Mouse (Mus musculus) liver, adult 2 months (tissue): ENCODE measurements at regions not wholly inside any gene's neighbourhood (a gene's known extent, or its start where the extent isn't known, plus 50 kb on each side); places are given as distances from the start of the nearest gene placed in this dataset.

Experiments used
- DNase-seq: peaks from one replicate; pipeline ENCODE4 v3.0.0-alpha.2; 2011; ENCODE audit warnings: low read depth, low spot score; ENCODE audit errors: extremely low read depth
- H3K27ac ChIP-seq: fragments of 200-500 bp; replicated peaks from 2 replicates; pipeline ENCODE4 v1.5.1; 2012; ENCODE audit warnings: low read depth, mild to moderate bottlenecking, control low read depth, inconsistent platforms, low read length; ENCODE audit not compliant: insufficient read depth
- H3K27me3 ChIP-seq: fragments of 200-500 bp; 2 replicates; pipeline ENCODE4 v1.6.1; 2012; ENCODE audit warnings: mild to moderate bottlenecking, moderate library complexity, low read length, inconsistent platforms; ENCODE audit not compliant: control insufficient read depth, insufficient read depth
- H3K36me3 ChIP-seq: fragments of 200-500 bp; 2 replicates; pipeline ENCODE4 v1.6.1; 2012; ENCODE audit warnings: low read length, inconsistent platforms; ENCODE audit not compliant: control insufficient read depth, insufficient read depth
- H3K4me1 ChIP-seq: fragments of 200-500 bp; 2 replicates; pipeline ENCODE4 v1.6.1; 2011; ENCODE audit warnings: low read length; ENCODE audit not compliant: control insufficient read depth, insufficient read depth
- H3K4me3 ChIP-seq: fragments of 200-500 bp; 2 replicates; pipeline ENCODE4 v1.5.1; 2011; ENCODE audit warnings: low read depth, mild to moderate bottlenecking, control low read depth, low read length, moderate library complexity; ENCODE audit not compliant: insufficient read depth
- H3K79me2 ChIP-seq: fragments of 200-500 bp; 2 replicates; pipeline ENCODE4 v1.6.1; 2012; ENCODE audit warnings: inconsistent platforms, mild to moderate bottlenecking, low read length, moderate library complexity; ENCODE audit not compliant: control insufficient read depth, insufficient read depth
- H3K9ac ChIP-seq: fragments of 200-500 bp; 2 replicates; pipeline ENCODE4 v1.6.1; 2012; ENCODE audit warnings: low read depth, mild to moderate bottlenecking, control low read depth, inconsistent platforms, low read length
- CTCF ChIP-seq: fragments of 200-500 bp; IDR thresholded peaks from 2 replicates; pipeline ENCODE4 v1.5.1; 2011; ENCODE audit warnings: low read depth, low read length, control low read depth
- POLR2A ChIP-seq: fragments of 200-500 bp; IDR thresholded peaks from 2 replicates; pipeline ENCODE4 v1.6.1; 2011; ENCODE audit warnings: low read length, control low read depth; ENCODE audit not compliant: insufficient read depth; ENCODE audit errors: extremely low read depth
- WGBS: fragments of 180-500 bp; shearing (Covaris S2); methylation state at CpG from one replicate; pipeline ENCODE4 v1.1.7; 2018; 5-methylcytosine and 5-hydroxymethylcytosine counted together

GRCm38 (mm10) chr4:62769469-62770234 lies 195.7 kb upstream of the Zfp618 start:
- 86% methylated on average over 10 of the region's 10 CpGs for WGBS
- H3K9ac ChIP-seq, result no peak overlapping the region

GRCm38 (mm10) chr4:62775005-62775609 lies 190.3 kb upstream of the Zfp618 start:
- Histone ChIP-seq H3K27me3 (no peaks in the 10 kb centered on the region), H3K27ac (no peak overlapping the region), H3K4me3 (no peak overlapping the region), H3K4me1 (peaks cover 24% of the 10 kb centered on the region), H3K79me2 (no peaks in the 10 kb centered on the region), H3K9ac (no peak overlapping the region), H3K36me3 (no peaks in the 10 kb centered on the region)
- DNase-seq, result no peak
- 84% methylated on average over 10 of the region's 10 CpGs for WGBS
- TF ChIP-seq POLR2A (no peak), CTCF (no peak)

More at GRCm38 (mm10) chr4:62769469-62770234, 195.7 kb upstream of the Zfp618 start:
- no peaks in the 10 kb centered on the region for H3K4me1 ChIP-seq
- H3K4me3 ChIP-seq, result no peak overlapping the region
- no peaks in the 10 kb centered on the region for H3K27me3 ChIP-seq
- no peaks in the 10 kb centered on the region for H3K79me2 ChIP-seq
- DNase-seq, result no peak
- H3K27ac ChIP-seq, result no peak overlapping the region
- no peak for TF ChIP-seq POLR2A
- no peak for TF ChIP-seq CTCF
- no peaks in the 10 kb centered on the region for H3K36me3 ChIP-seq

- WGBS, result 20% methylated on average over 9 of the region's 9 CpGs
- H3K36me3 ChIP-seq, result no peaks in the 10 kb centered on the region
- H3K27ac ChIP-seq, result peak overlapping the region; percentile 92
- peaks cover 24% of the 10 kb centered on the region for H3K4me1 ChIP-seq
- peak; percentile 92 for DNase-seq
- no peak overlapping the region for H3K9ac ChIP-seq
- no peak overlapping the region for H3K4me3 ChIP-seq
- no peak for TF ChIP-seq POLR2A
- no peak for TF ChIP-seq CTCF
- H3K79me2 ChIP-seq, result no peaks in the 10 kb centered on the region
- H3K27me3 ChIP-seq, result no peaks in the 10 kb centered on the region
These were observed 188.5 kb upstream of the Zfp618 start for GRCm38 (mm10) chr4:62776881-62777280.

- 35% methylated on average over 7 of the region's 7 CpGs for WGBS
- no peaks in the 10 kb centered on the region for H3K27me3 ChIP-seq
- peak; percentile 73 for DNase-seq
- TF ChIP-seq POLR2A (no peak), CTCF (no peak)
- H3K79me2 ChIP-seq, result no peaks in the 10 kb centered on the region
- H3K4me3 ChIP-seq, result no peak overlapping the region
- H3K36me3 ChIP-seq, result no peaks in the 10 kb centered on the region
- peak overlapping the region; percentile 92 for H3K27ac ChIP-seq
- peaks cover 24% of the 10 kb centered on the region for H3K4me1 ChIP-seq
- H3K9ac ChIP-seq, result no peak overlapping the region; the same call in 1 of the 2 replicates
These were observed 187.9 kb upstream of the Zfp618 start for GRCm38 (mm10) chr4:62777436-62777835.

- Histone ChIP-seq H3K79me2 (no peaks in the 10 kb centered on the region), H3K4me3 (no peak overlapping the region), H3K36me3 (no peaks in the 10 kb centered on the region), H3K27me3 (no peaks in the 10 kb centered on the region), H3K27ac (no peak overlapping the region; the same call in 1 of the 2 replicates), H3K4me1 (peaks cover 24% of the 10 kb centered on the region), H3K9ac (no peak overlapping the region)
- TF ChIP-seq POLR2A (no peak), CTCF (no peak)
- WGBS, result 12% methylated on average over 5 of the region's 5 CpGs
- peak; percentile 92 for DNase-seq
These were observed 186.8 kb upstream of the Zfp618 start for GRCm38 (mm10) chr4:62778621-62779020.

GRCm38 (mm10) chr4:62780409-62780808 lies 185.0 kb upstream of the Zfp618 start:
- TF ChIP-seq POLR2A, result no peak
- peak; percentile 92 for TF ChIP-seq CTCF
- Histone ChIP-seq H3K36me3 (no peaks in the 10 kb centered on the region), H3K4me3 (peak overlapping the region; percentile 24; the same call in 1 of the 2 replicates), H3K4me1 (peaks cover 24% of the 10 kb centered on the region), H3K27me3 (no peaks in the 10 kb centered on the region), H3K79me2 (no peaks in the 10 kb centered on the region), H3K9ac (0 out of 2 replicates have a peak overlapping the region, but pooled peaks have one; percentile 6), H3K27ac (no peak overlapping the region)
- WGBS, result 1% methylated on average over 15 of the region's 15 CpGs
- DNase-seq, result peak; percentile 65
